Mouse (Mus musculus): Measurements from ENCODE around the gene Rybp.

DNA sequence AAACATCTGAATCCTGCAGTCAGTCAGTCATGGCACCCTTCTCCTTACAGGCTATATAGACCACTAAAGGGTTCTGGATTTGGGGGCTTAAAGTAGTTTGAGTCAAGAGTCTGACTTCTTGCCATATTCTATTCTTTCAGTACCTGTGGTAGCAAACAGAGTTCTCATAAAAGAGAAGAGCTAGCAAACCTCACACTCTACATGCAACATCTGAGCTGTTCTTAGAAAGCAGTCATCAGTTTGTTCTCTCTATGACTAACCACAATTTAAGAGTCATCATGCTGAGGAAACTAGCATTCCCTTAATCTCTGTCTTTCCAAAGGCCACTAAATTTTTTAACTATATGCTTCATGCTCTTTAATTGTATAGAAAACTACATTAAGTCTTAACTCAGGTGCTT, 11.6 kb downstream of the Rybp start:
- TF ChIP-seq CTCF (IDR thresholded peaks at IDR 0.05; ENCODE audit: borderline replicate concordance, control insufficient read depth, extremely low read depth, insufficient read depth, low read length, poor library complexity) (no peak), POLR2A (IDR thresholded peaks at IDR 0.05; ENCODE audit: control insufficient read depth, extremely low read depth, insufficient read depth, low read length, poor library complexity) (no peak)

Data from thymus, adult 2 months (tissue).